Mouse (Mus musculus): ENCODE results near the gene Slc34a3. TPM values are rescaled to one million over a fixed set of nuclear protein-coding genes. Genes with fewer than 3 reads are reported as not detected.
A peak's percentile ranks its signal among the peaks of the same experiment; 100 is the strongest.

The Slc34a3 gene
- polyA plus RNA-seq (2012; rRNA removed): 0.05 and 0.15 TPM in 2 replicates

DNA sequence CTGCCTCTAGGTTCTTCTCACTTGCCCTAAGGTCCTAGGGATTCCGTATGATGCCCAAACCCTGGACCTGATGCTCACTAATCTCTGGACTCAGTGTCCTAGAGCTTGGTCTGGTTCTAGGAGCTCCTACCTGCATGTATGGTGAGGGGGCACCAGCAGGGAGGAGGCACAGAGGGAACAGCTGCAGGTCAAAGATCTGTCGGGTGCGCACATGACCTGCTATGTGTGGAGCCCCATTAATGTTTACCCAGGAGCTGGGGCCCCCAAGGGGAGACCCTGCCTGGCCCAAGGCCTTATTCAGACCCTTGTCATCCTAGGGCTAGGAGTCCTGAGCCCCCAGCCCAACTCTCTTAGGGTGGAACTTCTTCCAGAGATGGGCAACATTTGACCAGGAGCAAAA, at the start of gene Slc34a3:
Gene Slc34a3 (minus strand): TSS at position 315 of the 400 bp plus-strand sequence.
- Histone ChIP-seq H3K36me3 (ENCODE audit: control insufficient read depth, insufficient read depth, low read length) (no peaks in the 10 kb centered on the region), H3K4me3 (ENCODE audit: control insufficient read depth, insufficient read depth, low read length) (no peak within 1 kb of the TSS), H3K4me1 (replicated peaks; ENCODE audit: control insufficient read depth, insufficient read depth, low read length) (peaks cover 1% of the 10 kb centered on the region; the same call in 1 of the 2 replicates), H3K27me3 (ENCODE audit: control insufficient read depth, insufficient read depth, low read length) (no peaks in the 10 kb centered on the region; the same call in 1 of the 2 replicates), H3K27ac (ENCODE audit: control insufficient read depth, insufficient read depth, low read length) (no peak within 1 kb of the TSS)
- no peak for DNase-seq
- WGBS: 53% methylated on average over 3 of the region's 3 CpGs
- no peak for TF ChIP-seq POLR2A (IDR thresholded peaks at IDR 0.05; ENCODE audit: control insufficient read depth, extremely low read depth, insufficient read depth, low read length, poor library complexity)
- no peak for TF ChIP-seq CTCF (IDR thresholded peaks at IDR 0.05; ENCODE audit: borderline replicate concordance, control insufficient read depth, extremely low read depth, insufficient read depth, low read length, poor library complexity)

DNA sequence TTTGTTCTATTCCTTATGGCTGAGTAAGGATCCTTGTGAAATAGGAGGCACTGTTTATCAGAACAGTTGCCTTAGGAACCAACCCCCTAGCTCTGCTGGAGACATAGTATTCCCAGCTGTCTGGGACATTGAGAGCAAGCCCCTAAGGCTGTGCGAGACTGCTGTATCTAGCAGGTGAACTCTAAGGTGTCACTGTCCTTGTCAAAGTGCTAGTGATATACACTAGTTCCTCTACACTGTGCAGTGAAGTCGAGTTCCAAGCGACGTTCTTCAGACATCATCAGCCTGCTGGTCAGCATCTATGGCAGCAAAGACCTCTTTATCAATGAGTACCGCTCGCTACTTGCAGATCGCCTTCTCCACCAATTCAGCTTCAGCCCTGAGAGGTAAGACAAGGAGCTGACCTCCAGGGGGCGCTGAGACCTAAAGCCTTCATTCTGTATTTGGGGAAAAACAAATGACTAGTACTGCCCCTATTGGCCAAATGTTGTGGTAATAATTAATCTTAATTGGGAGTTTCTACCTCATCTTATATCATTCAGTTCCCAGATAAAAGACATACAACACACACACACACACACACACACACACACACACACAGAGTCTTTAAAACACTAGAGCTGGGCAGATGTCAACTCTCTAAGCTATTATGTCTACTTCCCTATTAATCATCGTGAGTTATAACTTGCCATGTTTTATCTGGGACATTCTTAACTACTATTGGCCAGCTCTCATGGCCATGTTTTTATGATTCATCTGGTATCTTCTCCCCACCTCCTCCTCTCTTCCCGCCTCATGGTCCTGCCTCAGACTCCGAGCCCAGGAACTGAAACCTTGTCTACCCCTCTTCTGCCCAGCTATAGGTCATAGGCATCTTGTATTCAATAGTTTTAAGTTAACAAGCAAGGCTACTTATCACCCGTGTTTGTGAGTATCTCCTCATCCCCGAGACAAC, 45.0 kb upstream of the Slc34a3 start:
- DNase-seq: peak; percentile 68
- TF ChIP-seq CTCF (IDR thresholded peaks at IDR 0.05; ENCODE audit: borderline replicate concordance, control insufficient read depth, extremely low read depth, insufficient read depth, low read length, poor library complexity) (no peak), POLR2A (IDR thresholded peaks at IDR 0.05; ENCODE audit: control insufficient read depth, extremely low read depth, insufficient read depth, low read length, poor library complexity) (no peak)
- 79% methylated on average over 13 of the region's 13 CpGs for WGBS
- Histone ChIP-seq H3K27ac (ENCODE audit: control insufficient read depth, insufficient read depth, low read length) (no peak overlapping the region), H3K27me3 (ENCODE audit: control insufficient read depth, insufficient read depth, low read length) (no peaks in the 10 kb centered on the region), H3K4me1 (replicated peaks; ENCODE audit: control insufficient read depth, insufficient read depth, low read length) (no peaks in the 10 kb centered on the region), H3K4me3 (ENCODE audit: control insufficient read depth, insufficient read depth, low read length) (no peak overlapping the region), H3K36me3 (ENCODE audit: control insufficient read depth, insufficient read depth, low read length) (peaks cover 55% of the 10 kb centered on the region)

DNA sequence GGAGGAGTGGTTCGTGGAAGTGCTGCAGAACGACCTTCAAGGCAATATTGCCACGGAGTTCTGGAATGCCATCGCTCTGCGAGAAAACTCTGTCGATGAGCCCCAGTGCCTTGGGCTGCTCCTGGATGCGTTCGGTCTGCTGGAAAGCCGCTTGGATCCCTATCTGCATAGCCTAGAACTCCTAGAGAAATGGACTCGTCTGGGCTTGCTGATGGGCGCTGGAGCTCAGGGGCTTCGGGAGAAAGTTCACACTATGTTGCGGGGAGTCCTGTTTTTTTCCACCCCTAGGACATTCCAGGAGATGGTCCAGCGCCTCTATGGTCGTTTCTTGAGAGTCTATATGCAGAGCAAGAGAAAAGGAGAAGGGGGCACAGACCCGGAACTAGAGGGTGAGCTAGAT, 38.8 kb upstream of the Slc34a3 start:
- DNase-seq: no peak
- peaks cover 40% of the 10 kb centered on the region for H3K36me3 ChIP-seq (ENCODE audit: control insufficient read depth, insufficient read depth, low read length)
- no peak overlapping the region for H3K27ac ChIP-seq (ENCODE audit: control insufficient read depth, insufficient read depth, low read length)
- H3K4me3 ChIP-seq (ENCODE audit: control insufficient read depth, insufficient read depth, low read length): peak overlapping the region; percentile 87
- peaks cover 17% of the 10 kb centered on the region for H3K4me1 ChIP-seq (replicated peaks; ENCODE audit: control insufficient read depth, insufficient read depth, low read length)
- WGBS: 39% methylated on average over 16 of the region's 16 CpGs
- no peaks in the 10 kb centered on the region for H3K27me3 ChIP-seq (ENCODE audit: control insufficient read depth, insufficient read depth, low read length)
- TF ChIP-seq POLR2A (IDR thresholded peaks at IDR 0.05; ENCODE audit: control insufficient read depth, extremely low read depth, insufficient read depth, low read length, poor library complexity) (no peak), CTCF (IDR thresholded peaks at IDR 0.05; ENCODE audit: borderline replicate concordance, control insufficient read depth, extremely low read depth, insufficient read depth, low read length, poor library complexity) (no peak)

DNA sequence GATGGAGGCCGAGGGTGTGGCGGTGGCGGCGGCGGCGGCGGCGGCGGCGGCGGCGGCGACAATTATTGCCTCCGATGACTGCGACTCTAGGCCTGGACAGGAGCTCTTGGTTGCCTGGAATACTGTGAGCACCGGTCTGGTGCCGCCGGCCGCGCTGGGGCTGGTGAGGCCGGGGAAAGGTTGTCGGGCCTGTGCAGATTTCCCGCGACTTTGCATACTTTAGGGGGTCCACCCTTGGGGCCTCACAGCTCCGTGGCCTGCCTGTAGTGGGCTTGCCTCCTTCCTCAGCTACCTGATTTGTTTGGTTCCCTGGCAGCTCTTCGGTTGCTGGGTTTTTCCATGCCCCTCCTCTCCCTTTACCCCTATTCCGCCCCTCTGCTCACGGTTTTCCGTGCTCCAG, 38.4 kb upstream of the Slc34a3 start:
- peaks cover 17% of the 10 kb centered on the region for H3K4me1 ChIP-seq (replicated peaks; ENCODE audit: control insufficient read depth, insufficient read depth, low read length)
- under 1% methylated on average over 29 of the region's 29 CpGs for WGBS
- TF ChIP-seq POLR2A (IDR thresholded peaks at IDR 0.05; ENCODE audit: control insufficient read depth, extremely low read depth, insufficient read depth, low read length, poor library complexity) (no peak), CTCF (IDR thresholded peaks at IDR 0.05; ENCODE audit: borderline replicate concordance, control insufficient read depth, extremely low read depth, insufficient read depth, low read length, poor library complexity) (no peak)
- H3K27ac ChIP-seq (ENCODE audit: control insufficient read depth, insufficient read depth, low read length): no peak overlapping the region
- no peaks in the 10 kb centered on the region for H3K27me3 ChIP-seq (ENCODE audit: control insufficient read depth, insufficient read depth, low read length)
- H3K36me3 ChIP-seq (ENCODE audit: control insufficient read depth, insufficient read depth, low read length): peaks cover 35% of the 10 kb centered on the region
- no peak for DNase-seq
- peak overlapping the region; percentile 87 for H3K4me3 ChIP-seq (ENCODE audit: control insufficient read depth, insufficient read depth, low read length)

DNA sequence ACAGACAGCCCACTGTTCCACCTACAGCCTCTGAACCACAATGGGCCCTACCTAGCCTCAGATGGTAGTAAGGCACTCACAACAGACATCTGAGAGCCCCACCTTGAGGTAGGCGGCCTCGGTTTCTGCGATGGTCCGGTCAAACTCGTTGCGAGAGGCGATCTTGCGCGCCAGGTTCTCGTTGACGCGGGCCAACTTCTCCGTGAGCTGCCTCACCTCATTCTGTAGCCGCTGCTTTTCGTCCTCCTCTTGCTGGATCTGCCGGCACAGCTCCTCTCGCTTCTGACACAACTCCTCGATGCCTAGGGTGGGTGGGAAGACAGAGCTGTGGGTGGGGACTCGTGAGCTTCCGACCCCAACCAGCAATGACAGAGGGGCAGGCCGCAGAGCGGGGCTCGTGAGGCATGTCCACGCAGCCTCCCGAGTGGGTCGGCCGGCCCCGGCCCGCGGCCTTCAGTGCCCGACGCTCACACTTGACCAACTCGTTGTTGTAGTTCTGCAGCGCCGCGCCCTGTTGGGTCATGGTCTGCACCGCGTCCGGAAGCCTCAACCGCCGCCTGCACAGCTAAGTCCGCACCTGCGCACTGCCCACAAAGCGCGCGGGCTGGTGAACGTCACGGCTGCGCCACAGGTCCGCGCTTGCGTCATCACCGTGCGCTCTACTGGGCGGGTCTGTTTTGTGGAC, 37.8 kb upstream of the Slc34a3 start, which contains the start of the genes Ssna1 and Anapc2:
Gene Ssna1 (minus strand): TSS at position 612 of the 685 bp plus-strand sequence.
Gene Anapc2 (plus strand): TSS at position 652 of the 685 bp plus-strand sequence.
- TF ChIP-seq CTCF (IDR thresholded peaks at IDR 0.05; ENCODE audit: borderline replicate concordance, control insufficient read depth, extremely low read depth, insufficient read depth, low read length, poor library complexity): peak; percentile 15; the same call in 1 of the 2 replicates
- TF ChIP-seq POLR2A (IDR thresholded peaks at IDR 0.05; ENCODE audit: control insufficient read depth, extremely low read depth, insufficient read depth, low read length, poor library complexity): peak; percentile 81
- Histone ChIP-seq H3K36me3 (ENCODE audit: control insufficient read depth, insufficient read depth, low read length) (peaks cover 32% of the 10 kb centered on the region), H3K4me1 (replicated peaks; ENCODE audit: control insufficient read depth, insufficient read depth, low read length) (peaks cover 17% of the 10 kb centered on the region), H3K4me3 (ENCODE audit: control insufficient read depth, insufficient read depth, low read length) (peak within 1 kb of the TSS; percentile 87), H3K27ac (ENCODE audit: control insufficient read depth, insufficient read depth, low read length) (peak within 1 kb of the TSS; percentile 61), H3K27me3 (ENCODE audit: control insufficient read depth, insufficient read depth, low read length) (no peaks in the 10 kb centered on the region)
- peak; percentile 97 for DNase-seq
- under 1% methylated on average over 55 of the region's 55 CpGs for WGBS

DNA sequence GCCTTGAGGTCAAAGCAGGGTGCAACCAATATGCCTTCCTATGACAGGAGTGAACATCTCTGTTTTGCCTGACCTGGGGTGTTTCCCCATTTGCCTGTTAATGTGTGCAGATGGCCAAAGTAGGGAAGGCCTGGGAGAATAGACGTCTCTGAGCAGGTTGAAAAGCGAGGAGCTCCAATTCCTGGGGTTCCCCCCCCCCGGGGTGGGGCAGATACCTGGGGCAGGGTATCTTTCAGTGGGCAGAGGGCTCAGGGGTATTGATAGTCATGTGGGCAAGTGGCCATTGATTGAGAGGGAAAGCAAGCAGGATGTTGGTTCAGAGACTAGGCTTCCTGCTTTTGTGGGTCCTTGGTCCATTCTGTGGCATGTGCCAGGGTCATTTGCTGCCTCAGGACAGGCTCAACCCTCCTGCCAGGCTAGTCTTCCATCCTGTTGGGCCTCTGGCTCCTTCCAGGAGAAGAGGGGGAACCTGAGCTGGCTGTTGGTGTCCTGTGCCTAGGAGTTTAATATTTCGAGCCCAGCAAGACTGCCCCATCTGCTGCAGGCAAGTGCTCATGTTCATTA, 33.7 kb upstream of the Slc34a3 start:
- Histone ChIP-seq H3K36me3 (ENCODE audit: control insufficient read depth, insufficient read depth, low read length) (peaks cover 12% of the 10 kb centered on the region), H3K4me1 (replicated peaks; ENCODE audit: control insufficient read depth, insufficient read depth, low read length) (peaks cover 33% of the 10 kb centered on the region), H3K27ac (ENCODE audit: control insufficient read depth, insufficient read depth, low read length) (no peak overlapping the region), H3K27me3 (ENCODE audit: control insufficient read depth, insufficient read depth, low read length) (no peaks in the 10 kb centered on the region), H3K4me3 (ENCODE audit: control insufficient read depth, insufficient read depth, low read length) (no peak overlapping the region)
- no peak for DNase-seq
- WGBS: 92% methylated on average over 4 of the region's 4 CpGs
- no peak for TF ChIP-seq POLR2A (IDR thresholded peaks at IDR 0.05; ENCODE audit: control insufficient read depth, extremely low read depth, insufficient read depth, low read length, poor library complexity)
- no peak for TF ChIP-seq CTCF (IDR thresholded peaks at IDR 0.05; ENCODE audit: borderline replicate concordance, control insufficient read depth, extremely low read depth, insufficient read depth, low read length, poor library complexity)
